Mouse (Mus musculus) spleen, adult 2 months (tissue): Measurements from ENCODE around the gene Foxq1.

Source experiments
- CTCF ChIP-seq: fragments of 200-500 bp; IDR thresholded peaks from 2 replicates; pipeline ENCODE4 v1.5.1; 2011; ENCODE audit warnings: mild to moderate bottlenecking, inconsistent platforms; ENCODE audit not compliant: insufficient read depth, insufficient read length, insufficient replicate concordance; ENCODE audit errors: extremely low read depth
- POLR2A ChIP-seq: fragments of 200-500 bp; IDR thresholded peaks from 2 replicates; pipeline ENCODE4 v1.6.1; 2011; ENCODE audit warnings: low read depth, low read length, inconsistent platforms

DNA sequence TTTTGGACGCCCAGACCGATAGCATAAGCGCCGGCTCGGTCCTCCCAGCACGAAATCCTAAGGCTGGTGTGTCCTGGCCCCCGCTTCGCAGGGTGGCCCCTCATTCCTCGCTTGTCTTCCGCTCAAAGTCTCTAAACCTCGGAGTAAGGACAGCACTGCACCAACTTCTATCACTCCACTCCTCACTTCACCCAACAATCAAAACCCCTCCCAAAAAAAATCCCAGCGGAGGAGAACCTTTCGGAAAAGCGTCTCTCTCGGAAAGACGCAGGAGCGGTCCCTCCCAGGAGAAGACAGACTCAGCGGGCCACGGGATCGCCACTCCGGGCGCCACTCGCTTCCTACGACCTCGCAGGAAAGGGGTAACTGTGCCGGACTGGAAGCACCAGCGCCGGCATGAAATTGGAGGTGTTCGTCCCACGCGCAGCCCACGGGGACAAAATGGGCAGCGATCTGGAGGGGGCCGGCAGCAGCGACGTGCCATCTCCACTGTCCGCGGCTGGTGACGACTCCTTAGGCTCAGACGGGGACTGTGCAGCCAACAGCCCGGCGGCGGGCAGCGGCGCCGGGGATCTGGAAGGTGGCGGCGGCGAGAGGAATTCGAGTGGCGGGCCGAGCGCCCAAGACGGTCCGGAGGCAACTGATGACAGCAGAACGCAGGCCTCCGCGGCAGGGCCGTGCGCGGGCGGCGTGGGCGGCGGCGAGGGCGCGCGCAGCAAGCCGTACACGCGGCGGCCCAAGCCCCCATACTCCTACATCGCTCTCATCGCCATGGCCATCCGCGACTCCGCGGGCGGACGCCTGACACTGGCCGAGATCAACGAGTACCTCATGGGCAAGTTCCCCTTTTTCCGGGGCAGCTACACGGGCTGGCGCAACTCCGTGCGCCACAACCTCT lies 2.8 kb downstream of the Foxq1 start, which contains the start of gene A530084C06Rik:
- TF ChIP-seq CTCF (no peak), POLR2A (no peak)
